In the genomic region with DNA sequence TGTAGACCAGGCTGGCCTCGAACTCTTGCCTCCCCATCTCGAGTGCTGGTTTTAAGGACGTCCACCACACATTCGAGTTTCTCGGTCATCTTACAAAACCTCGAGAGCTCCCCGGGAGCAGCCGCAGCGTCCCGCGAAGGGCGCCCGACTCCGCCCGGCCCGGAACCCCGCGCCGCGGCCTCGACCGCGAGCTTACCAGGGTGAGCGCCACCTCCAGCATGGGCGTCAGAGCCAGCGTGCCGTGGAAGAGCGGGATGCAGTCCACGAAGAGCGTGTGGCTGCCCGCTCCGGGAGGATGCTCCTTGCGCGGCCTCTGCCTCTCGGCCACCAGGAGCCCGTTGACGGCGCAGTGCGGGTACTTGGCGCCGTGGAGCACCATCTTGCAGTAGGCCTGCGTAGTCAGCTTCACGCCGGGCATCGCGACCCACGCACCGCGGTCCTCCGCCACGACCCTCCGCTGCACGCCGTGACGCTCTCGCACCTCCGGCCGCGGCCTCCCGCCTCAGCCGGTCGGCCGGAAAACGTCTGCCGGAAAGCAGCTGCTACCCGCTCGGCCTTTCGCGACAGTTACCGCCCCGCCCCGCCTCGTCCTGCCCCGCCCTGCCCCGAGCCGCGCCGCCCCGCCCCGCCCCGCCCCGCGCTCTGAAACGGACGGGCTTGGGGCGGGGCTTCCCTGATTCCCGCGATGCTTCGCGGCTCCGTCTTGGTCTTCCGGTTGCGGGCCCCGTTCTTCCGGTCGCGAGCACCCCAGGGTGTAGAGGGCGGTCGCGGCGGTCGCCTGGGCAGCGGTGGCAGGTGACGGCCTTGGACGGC, we compare ENCODE assay signal across 8 mouse cellular contexts. TPM values are rescaled to one million over a fixed set of nuclear protein-coding genes. Genes with fewer than 3 reads are reported as not detected.
DNase-seq lines count a peak whose midpoint lies in the region; ATAC-seq and TF ChIP-seq lines count a peak whose summit lies in the region.

A gene (minus strand): TSS at position 519 of the 813 bp plus-strand sequence.
A gene (plus strand): TSS at position 662 of the 813 bp plus-strand sequence.

- peak within 1 kb of the TSS; percentile 87 for H3K27ac ChIP-seq in embryonic facial prominence, embryonic 12.5 days
- H3K27ac ChIP-seq in heart, adult 2 months, result peak within 1 kb of the TSS; percentile 97
- H3K27ac ChIP-seq in kidney, adult 2 months (ENCODE audit: insufficient read depth, low read depth, low read length), result peak within 1 kb of the TSS; percentile 87
- H3K27ac ChIP-seq in limb, embryonic 11.5 days (replicated peaks; ENCODE audit: low read depth, low read length), result peak within 1 kb of the TSS; percentile 83
- H3K27ac ChIP-seq in midbrain, embryonic 13.5 days, result peak within 1 kb of the TSS; percentile 86
- H3K27ac ChIP-seq in small intestine, adult 2 months (ENCODE audit: insufficient read depth, low read depth, low read length), result peak within 1 kb of the TSS; percentile 90

- peak; percentile 85 for ATAC-seq in embryonic facial prominence, embryonic 12.5 days (ENCODE audit: insufficient number of reproducible peaks, insufficient read depth, low FRiP score, low TSS enrichment)
- peak; percentile 87 for ATAC-seq in limb, embryonic 11.5 days (ENCODE audit: insufficient number of reproducible peaks, low FRiP score, low TSS enrichment, low read depth)
- peak; percentile 93 for ATAC-seq in midbrain, embryonic 13.5 days

- H3K79me2 ChIP-seq in heart, adult 2 months (replicated peaks; ENCODE audit: control insufficient read depth, insufficient read depth, low read length), result peaks cover 2% of the 10 kb centered on the region

- H3K4me2 ChIP-seq in embryonic facial prominence, embryonic 12.5 days (replicated peaks), result peak within 1 kb of the TSS; percentile 82
- H3K4me2 ChIP-seq in limb, embryonic 11.5 days (ENCODE audit: low read depth, severe bottlenecking), result peak within 1 kb of the TSS; percentile 90
- H3K4me2 ChIP-seq in midbrain, embryonic 13.5 days (replicated peaks), result peak within 1 kb of the TSS; percentile 91

- TF ChIP-seq EP300 in heart, adult 2 months (IDR thresholded peaks at IDR 0.05; ENCODE audit: insufficient read depth, low read depth, low read length), result 0 out of 2 replicates have a peak, but pooled peaks have one; percentile 5

- peak within 1 kb of the TSS; percentile 98 for H3K9ac ChIP-seq in embryonic facial prominence, embryonic 12.5 days
- H3K9ac ChIP-seq in heart, adult 2 months (ENCODE audit: low read depth, low read length), result peak within 1 kb of the TSS; percentile 97
- H3K9ac ChIP-seq in limb, embryonic 11.5 days (ENCODE audit: low read length), result peak within 1 kb of the TSS; percentile 95
- peak within 1 kb of the TSS; percentile 98 for H3K9ac ChIP-seq in midbrain, embryonic 13.5 days (replicated peaks)

- no peaks in the 10 kb centered on the region for H3K27me3 ChIP-seq in embryonic facial prominence, embryonic 12.5 days
- no peaks in the 10 kb centered on the region for H3K27me3 ChIP-seq in heart, adult 2 months (ENCODE audit: control insufficient read depth, insufficient read depth, low read length)
- no peaks in the 10 kb centered on the region for H3K27me3 ChIP-seq in kidney, adult 2 months (replicated peaks; ENCODE audit: control insufficient read depth, insufficient read depth, low read length)
- no peaks in the 10 kb centered on the region for H3K27me3 ChIP-seq in limb, embryonic 11.5 days (ENCODE audit: control insufficient read depth, insufficient read depth, low read length)
- no peaks in the 10 kb centered on the region for H3K27me3 ChIP-seq in midbrain, embryonic 13.5 days
- H3K27me3 ChIP-seq in small intestine, adult 2 months (ENCODE audit: control insufficient read depth, insufficient read depth, low read length), result no peaks in the 10 kb centered on the region

- intact Hi-C loops in heart, adult 2 months (cut with DNase I), result no loop called here

- WGBS in embryonic facial prominence, embryonic 12.5 days, result under 1% methylated on average over 105 of the region's 105 CpGs
- under 1% methylated on average over 102 of the region's 105 CpGs for WGBS in heart, adult 2 months
- under 1% methylated on average over 105 of the region's 105 CpGs for WGBS in kidney, adult 2 months
- WGBS in limb, embryonic 11.5 days, result under 1% methylated on average over 94 of the region's 105 CpGs
- WGBS in midbrain, embryonic 13.5 days, result under 1% methylated on average over 93 of the region's 105 CpGs
- under 1% methylated on average over 105 of the region's 105 CpGs for WGBS in small intestine, adult 2 months

- H3K9me3 ChIP-seq in embryonic facial prominence, embryonic 12.5 days, result no peaks in the 10 kb centered on the region
- H3K9me3 ChIP-seq in limb, embryonic 11.5 days (ENCODE audit: control insufficient read depth, low read length), result no peaks in the 10 kb centered on the region
- H3K9me3 ChIP-seq in midbrain, embryonic 13.5 days, result no peaks in the 10 kb centered on the region

- TF ChIP-seq POLR2A in heart, adult 2 months (IDR thresholded peaks at IDR 0.05; ENCODE audit: insufficient read depth, low read depth, low read length), result peak; percentile 82
- peak; percentile 76 for TF ChIP-seq POLR2A in kidney, adult 2 months (IDR thresholded peaks at IDR 0.05; ENCODE audit: low read depth, low read length)
- TF ChIP-seq POLR2A in small intestine, adult 2 months (IDR thresholded peaks at IDR 0.05; ENCODE audit: low read depth, low read length), result peak; percentile 89

- H3K36me3 ChIP-seq in embryonic facial prominence, embryonic 12.5 days, result peaks cover 37% of the 10 kb centered on the region
- H3K36me3 ChIP-seq in heart, adult 2 months (ENCODE audit: control insufficient read depth, insufficient read depth, low read length), result peaks cover 3% of the 10 kb centered on the region; the same call in 1 of the 2 replicates
- H3K36me3 ChIP-seq in kidney, adult 2 months (ENCODE audit: control insufficient read depth, insufficient read depth, low read length), result peaks cover 3% of the 10 kb centered on the region
- H3K36me3 ChIP-seq in limb, embryonic 11.5 days (ENCODE audit: control insufficient read depth, insufficient read depth, low read length), result peaks cover 9% of the 10 kb centered on the region
- peaks cover 26% of the 10 kb centered on the region for H3K36me3 ChIP-seq in midbrain, embryonic 13.5 days
- H3K36me3 ChIP-seq in small intestine, adult 2 months (ENCODE audit: control insufficient read depth, insufficient read depth, low read length), result peaks cover 30% of the 10 kb centered on the region

- peak within 1 kb of the TSS; percentile 99 for H3K4me3 ChIP-seq in embryonic facial prominence, embryonic 12.5 days
- H3K4me3 ChIP-seq in heart, adult 2 months, result peak within 1 kb of the TSS; percentile 83
- H3K4me3 ChIP-seq in kidney, adult 2 months (ENCODE audit: insufficient read depth, low read depth, low read length), result peak within 1 kb of the TSS; percentile 83
- H3K4me3 ChIP-seq in limb, embryonic 11.5 days (ENCODE audit: low read depth, low read length), result peak within 1 kb of the TSS; percentile 97
- H3K4me3 ChIP-seq in midbrain, embryonic 13.5 days (replicated peaks), result peak within 1 kb of the TSS; percentile 97
- H3K4me3 ChIP-seq in small intestine, adult 2 months (ENCODE audit: low read depth, low read length), result peak within 1 kb of the TSS; percentile 99

- peak; percentile 33 for TF ChIP-seq CTCF in heart, adult 2 months (IDR thresholded peaks at IDR 0.05)
- TF ChIP-seq CTCF in kidney, adult 2 months (conservative IDR thresholded peaks at IDR 0.05; ENCODE audit: insufficient read depth, insufficient read length, low read depth, low read length), result no peak
- peak; percentile 13; the same call in 1 of the 2 replicates for TF ChIP-seq CTCF in small intestine, adult 2 months (IDR thresholded peaks at IDR 0.05; ENCODE audit: extremely low read depth, insufficient read length, insufficient replicate concordance, low read depth, low read length)

- H3K4me1 ChIP-seq in embryonic facial prominence, embryonic 12.5 days, result peaks cover 22% of the 10 kb centered on the region
- H3K4me1 ChIP-seq in heart, adult 2 months (ENCODE audit: control insufficient read depth, insufficient read depth, low read length), result peaks cover 10% of the 10 kb centered on the region
- H3K4me1 ChIP-seq in kidney, adult 2 months (ENCODE audit: control insufficient read depth, insufficient read depth, low read length), result peaks cover 30% of the 10 kb centered on the region
- H3K4me1 ChIP-seq in limb, embryonic 11.5 days (ENCODE audit: control insufficient read depth, insufficient read depth, low read length), result peaks cover 19% of the 10 kb centered on the region
- peaks cover 56% of the 10 kb centered on the region for H3K4me1 ChIP-seq in midbrain, embryonic 13.5 days (replicated peaks)
- H3K4me1 ChIP-seq in small intestine, adult 2 months (ENCODE audit: control insufficient read depth, insufficient read depth, insufficient read length, low read length), result peaks cover 10% of the 10 kb centered on the region

- DNase-seq in 3134 (ENCODE audit: extremely low read depth, insufficient read length, low spot score), result peak; percentile 92
- peak; percentile 94 to 97 for DNase-seq in adrenal gland, postnatal 36 days
- peak; percentile 93 to 95 for DNase-seq in heart, adult 2 months
- peak; percentile 96 for DNase-seq in kidney, adult 2 months
- peak; percentile 96 for DNase-seq in limb, embryonic 11.5 days (ENCODE audit: low spot score)

RNA-seq across cellular contexts. Expression of the first gene that starts in this region (rescaled TPM):
- total RNA-seq in adrenal gland, postnatal 36 days (2021), result under 1 TPM in 1 of 2 experiments, not detected in 1; 0.53 TPM
- polyA plus RNA-seq in embryonic facial prominence, embryonic 12.5 days (2016; fragmentation: Nextera tagmentation; extraction: Ambion mirVana), result 3.2 and 8.2 TPM in 2 replicates
- total RNA-seq in heart, adult 2 months (2021), result not detected
- polyA plus RNA-seq in heart, adult 2 months (2012; rRNA removed), result not detected in 2 replicates
- 1.6 TPM in 1 of 2 replicates, not detected in the other for polyA plus RNA-seq in kidney, adult 2 months (2012; rRNA removed)
- polyA plus RNA-seq in limb, embryonic 11.5 days (2014; fragmentation: Nextera tagmentation; extraction: Ambion mirVana), result 1.7 and 2.1 TPM in 2 replicates
- polyA plus RNA-seq in midbrain, embryonic 13.5 days (2015; fragmentation: Nextera tagmentation; extraction: Ambion mirVana), result 5.2 and 5.3 TPM in 2 replicates
- 11.4 TPM in 1 of 2 replicates, not detected in the other for polyA plus RNA-seq in small intestine, adult 2 months (2012; rRNA removed)

RNA-seq across cellular contexts. Expression of the second gene that starts in this region (rescaled TPM):
- 1,000 to 10,000 TPM; 1,531 to 1,538 TPM for total RNA-seq in adrenal gland, postnatal 36 days (2021)
- 901 and 909 TPM in 2 replicates for polyA plus RNA-seq in embryonic facial prominence, embryonic 12.5 days (2016; fragmentation: Nextera tagmentation; extraction: Ambion mirVana)
- 1,000 to 10,000 TPM; 4,113 to 4,965 TPM for total RNA-seq in heart, adult 2 months (2021)
- 4,656 and 4,851 TPM in 2 replicates for polyA plus RNA-seq in heart, adult 2 months (2012; rRNA removed)
- polyA plus RNA-seq in kidney, adult 2 months (2012; rRNA removed), result 2,823 and 3,733 TPM in 2 replicates
- polyA plus RNA-seq in limb, embryonic 11.5 days (2014; fragmentation: Nextera tagmentation; extraction: Ambion mirVana), result 876 and 921 TPM in 2 replicates
- polyA plus RNA-seq in midbrain, embryonic 13.5 days (2015; fragmentation: Nextera tagmentation; extraction: Ambion mirVana), result 1,057 and 1,066 TPM in 2 replicates
- polyA plus RNA-seq in small intestine, adult 2 months (2012; rRNA removed), result 631 and 1,064 TPM in 2 replicates

Comparison
In these comparisons a context has a peak if more than half of its experiments do, and no peak if none do; other contexts are left out.
1. Peak in every context shown above with its lines: DNase-seq, ATAC-seq, H3K4me3 ChIP-seq and H3K27ac ChIP-seq.